Mouse (Mus musculus): ENCODE results near the gene Bnip3. TPM values are rescaled to one million over a fixed set of nuclear protein-coding genes. Genes with fewer than 3 reads are reported as not detected.
A peak's percentile ranks its signal among the peaks of the same experiment; 100 is the strongest.

The Bnip3 gene
- polyA plus RNA-seq, 1 experiment: 10.7 TPM

- TF ChIP-seq POLR2A (IDR thresholded peaks at IDR 0.05; ENCODE audit: borderline replicate concordance, control insufficient read depth, low read depth, low read length) (peak; percentile 57; the same call in 1 of the 2 replicates), CTCF (IDR thresholded peaks at IDR 0.05; ENCODE audit: control insufficient read depth, insufficient read depth, low read length) (peak; percentile 45)
- Histone ChIP-seq H3K4me1 (ENCODE audit: control insufficient read depth, insufficient read depth, low read length) (peaks cover 5% of the 10 kb centered on the region), H3K27ac (ENCODE audit: control insufficient read depth, insufficient read depth, low read depth, low read length, poor library complexity) (peak within 1 kb of the TSS; percentile 98), H3K4me3 (replicated peaks; ENCODE audit: control insufficient read depth, low read depth, low read length) (peak within 1 kb of the TSS; percentile 85)
- under 1% methylated on average over 51 of the region's 51 CpGs for WGBS
Observed at GRCm38 (mm10) chr7:138845544-138846391, 63.6 kb downstream of the Bnip3 start, which contains the start of the genes Ppp2r2d and Mapk1ip1. TSS of gene Ppp2r2d (plus strand) at chr7:138846079. TSS of gene Mapk1ip1 (minus strand) at chr7:138846273.

- H3K27ac ChIP-seq (ENCODE audit: control insufficient read depth, insufficient read depth, low read depth, low read length, poor library complexity): no peak overlapping the region
- peaks cover 5% of the 10 kb centered on the region for H3K4me1 ChIP-seq (ENCODE audit: control insufficient read depth, insufficient read depth, low read length)
- TF ChIP-seq POLR2A (IDR thresholded peaks at IDR 0.05; ENCODE audit: borderline replicate concordance, control insufficient read depth, low read depth, low read length) (no peak), CTCF (IDR thresholded peaks at IDR 0.05; ENCODE audit: control insufficient read depth, insufficient read depth, low read length) (no peak)
- H3K4me3 ChIP-seq (replicated peaks; ENCODE audit: control insufficient read depth, low read depth, low read length): peak overlapping the region; percentile 2
- 31% methylated on average over 8 of the region's 8 CpGs for WGBS
Observed at GRCm38 (mm10) chr7:138845111-138845510, 64.2 kb downstream of the Bnip3 start.

GRCm38 (mm10) chr7:138843421-138843820 lies 65.9 kb downstream of the Bnip3 start:
- WGBS: 65% methylated on average over 4 of the region's 4 CpGs
- no peak overlapping the region for H3K4me3 ChIP-seq (replicated peaks; ENCODE audit: control insufficient read depth, low read depth, low read length)
- H3K27ac ChIP-seq (ENCODE audit: control insufficient read depth, insufficient read depth, low read depth, low read length, poor library complexity): no peak overlapping the region
- TF ChIP-seq POLR2A (IDR thresholded peaks at IDR 0.05; ENCODE audit: borderline replicate concordance, control insufficient read depth, low read depth, low read length) (no peak), CTCF (IDR thresholded peaks at IDR 0.05; ENCODE audit: control insufficient read depth, insufficient read depth, low read length) (no peak)
- H3K4me1 ChIP-seq (ENCODE audit: control insufficient read depth, insufficient read depth, low read length): peaks cover 5% of the 10 kb centered on the region

- TF ChIP-seq POLR2A (IDR thresholded peaks at IDR 0.05; ENCODE audit: borderline replicate concordance, control insufficient read depth, low read depth, low read length): no peak
- TF ChIP-seq CTCF (IDR thresholded peaks at IDR 0.05; ENCODE audit: control insufficient read depth, insufficient read depth, low read length): no peak
Observed at GRCm38 (mm10) chr7:138841436-138842151, 67.7 kb downstream of the Bnip3 start.

More at GRCm38 (mm10) chr7:138841436-138842151, 67.7 kb downstream of the Bnip3 start:
- H3K4me1 ChIP-seq (ENCODE audit: control insufficient read depth, insufficient read depth, low read length): peaks cover 2% of the 10 kb centered on the region
- H3K4me3 ChIP-seq (replicated peaks; ENCODE audit: control insufficient read depth, low read depth, low read length): no peak overlapping the region
- no peak overlapping the region for H3K27ac ChIP-seq (ENCODE audit: control insufficient read depth, insufficient read depth, low read depth, low read length, poor library complexity)
- 77% methylated on average over 3 of the region's 3 CpGs for WGBS

Other genes starting within 250 kb of the Bnip3 start
- gene Ppp2r2d, start 63.4 kb downstream of the Bnip3 start, polyA plus RNA-seq (2011; ENCODE audit: insufficient read depth, insufficient read length, low replicate concordance, missing spikeins): 21.7 and 47.0 TPM in 2 replicates
- 14.6 and 53.5 TPM in 2 replicates for gene Mapk1ip1, start 63.2 kb downstream of the Bnip3 start, polyA plus RNA-seq (2011; ENCODE audit: insufficient read depth, insufficient read length, low replicate concordance, missing spikeins)
- not detected in 2 replicates for gene Jakmip3, start 31.2 kb upstream of the Bnip3 start, polyA plus RNA-seq (2011; ENCODE audit: insufficient read depth, insufficient read length, low replicate concordance, missing spikeins)
- gene Dpysl4, start 176.5 kb upstream of the Bnip3 start, polyA plus RNA-seq (2011; ENCODE audit: insufficient read depth, insufficient read length, low replicate concordance, missing spikeins): 0.31 TPM in 1 of 2 replicates, not detected in the other